Mouse (Mus musculus) bone marrow macrophage, adult 2 months (primary cell): ENCODE measurements around the gene Agk. TPM values are rescaled to one million over a fixed set of nuclear protein-coding genes. Genes with fewer than 3 reads are reported as not detected.

Experiments used
- H3K27ac ChIP-seq: 2 replicates; pipeline ENCODE4 v1.5.1; 2012; ENCODE audit warnings: low read depth, low read length; ENCODE audit not compliant: insufficient read depth
- H3K4me1 ChIP-seq: 2 replicates; pipeline ENCODE4 v1.6.1; 2012; ENCODE audit warnings: low read length; ENCODE audit not compliant: control insufficient read depth, insufficient read depth
- H3K4me3 ChIP-seq: 2 replicates; pipeline ENCODE4 v1.5.1; 2012; ENCODE audit warnings: mild to moderate bottlenecking, low read length, moderate library complexity; ENCODE audit not compliant: insufficient read depth
- CTCF ChIP-seq: IDR thresholded peaks from 2 replicates; pipeline ENCODE4 v1.5.1; 2012; ENCODE audit warnings: low read depth, mild to moderate bottlenecking, low read length, moderate library complexity
- POLR2A ChIP-seq: IDR thresholded peaks from 2 replicates; pipeline ENCODE4 v1.6.1; 2012; ENCODE audit warnings: mild to moderate bottlenecking, low read depth, low read length, borderline replicate concordance
- polyA plus RNA-seq: library from polyadenylated mRNA; stranded (reverse); fragments of >200 nt; gene quantifications from 2 replicates; pipeline ENCODE4 v1.2.4, GENCODE M21; 2012; ENCODE audit not compliant: missing spikeins, insufficient read depth, insufficient read length

Agk gene
- polyA plus RNA-seq, 1 experiment: 8.1 TPM

- Histone ChIP-seq H3K4me1 (no peaks in the 10 kb centered on the region), H3K27ac (no peak overlapping the region), H3K4me3 (no peak overlapping the region)
- TF ChIP-seq POLR2A (no peak), CTCF (no peak)
Observed at GRCm38 (mm10) chr6:40403640-40404285, 78.8 kb downstream of the Agk start.

GRCm38 (mm10) chr6:40411085-40411484, 86.1 kb downstream of the Agk start:
- Histone ChIP-seq H3K4me3 (no peak overlapping the region), H3K4me1 (peaks cover 12% of the 10 kb centered on the region), H3K27ac (no peak overlapping the region)
- TF ChIP-seq CTCF (no peak), POLR2A (no peak)

- peaks cover 12% of the 10 kb centered on the region for H3K4me1 ChIP-seq
- H3K27ac ChIP-seq: no peak overlapping the region
- TF ChIP-seq POLR2A: no peak
- no peak for TF ChIP-seq CTCF
- no peak overlapping the region for H3K4me3 ChIP-seq
Observed at GRCm38 (mm10) chr6:40413046-40413445, 88.1 kb downstream of the Agk start.

GRCm38 (mm10) chr6:40413565-40413964, 88.6 kb downstream of the Agk start:
- no peak for TF ChIP-seq POLR2A
- TF ChIP-seq CTCF: no peak
- no peak overlapping the region for H3K4me3 ChIP-seq
- H3K27ac ChIP-seq: no peak overlapping the region
- peaks cover 12% of the 10 kb centered on the region for H3K4me1 ChIP-seq

GRCm38 (mm10) chr6:40415799-40416198, 90.8 kb downstream of the Agk start:
- TF ChIP-seq CTCF: no peak
- no peak for TF ChIP-seq POLR2A
- Histone ChIP-seq H3K4me1 (peaks cover 15% of the 10 kb centered on the region), H3K4me3 (no peak overlapping the region), H3K27ac (no peak overlapping the region)

- no peak for TF ChIP-seq CTCF
- no peak for TF ChIP-seq POLR2A
- Histone ChIP-seq H3K4me1 (peaks cover 5% of the 10 kb centered on the region; the same call in 1 of the 2 replicates), H3K27ac (no peak overlapping the region), H3K4me3 (no peak overlapping the region)
Observed at GRCm38 (mm10) chr6:40418386-40418785, 93.4 kb downstream of the Agk start.

GRCm38 (mm10) chr6:40421099-40421498, 96.1 kb downstream of the Agk start:
- Histone ChIP-seq H3K27ac (no peak overlapping the region), H3K4me1 (peaks cover 3% of the 10 kb centered on the region; the same call in 1 of the 2 replicates), H3K4me3 (no peak overlapping the region)
- TF ChIP-seq POLR2A (no peak), CTCF (no peak)

- no peak overlapping the region for H3K4me3 ChIP-seq
- no peak overlapping the region for H3K27ac ChIP-seq
- peaks cover 3% of the 10 kb centered on the region; the same call in 1 of the 2 replicates for H3K4me1 ChIP-seq
- TF ChIP-seq POLR2A: no peak
- no peak for TF ChIP-seq CTCF
Observed at GRCm38 (mm10) chr6:40423013-40423412, 98.0 kb downstream of the Agk start.

- no peak overlapping the region for H3K4me3 ChIP-seq
- peaks cover 3% of the 10 kb centered on the region; the same call in 1 of the 2 replicates for H3K4me1 ChIP-seq
- TF ChIP-seq CTCF: no peak
- TF ChIP-seq POLR2A: no peak
- H3K27ac ChIP-seq: no peak overlapping the region
Observed at GRCm38 (mm10) chr6:40423774-40424173, 98.8 kb downstream of the Agk start.

- TF ChIP-seq CTCF (no peak), POLR2A (no peak)
- H3K27ac ChIP-seq: no peak overlapping the region
- no peak overlapping the region for H3K4me3 ChIP-seq
- peaks cover 6% of the 10 kb centered on the region for H3K4me1 ChIP-seq
Observed at GRCm38 (mm10) chr6:40427441-40427840, 102.5 kb downstream of the Agk start.

- no peak overlapping the region for H3K27ac ChIP-seq
- no peak overlapping the region for H3K4me3 ChIP-seq
- H3K4me1 ChIP-seq: peaks cover 8% of the 10 kb centered on the region
- TF ChIP-seq POLR2A: no peak
- no peak for TF ChIP-seq CTCF
Observed at GRCm38 (mm10) chr6:40428696-40429095, 103.7 kb downstream of the Agk start.

- no peak for TF ChIP-seq CTCF
- TF ChIP-seq POLR2A: no peak
- peaks cover 8% of the 10 kb centered on the region for H3K4me1 ChIP-seq
- H3K27ac ChIP-seq: no peak overlapping the region
- no peak overlapping the region for H3K4me3 ChIP-seq
Observed at GRCm38 (mm10) chr6:40429521-40429931, 104.6 kb downstream of the Agk start.
